Mouse (Mus musculus): ENCODE measurements around the gene Esrrb. TPM values are rescaled to one million over a fixed set of nuclear protein-coding genes. Genes with fewer than 3 reads are reported as not detected.
A peak's percentile ranks its signal among the peaks of the same experiment; 100 is the strongest.

The Esrrb gene
- total RNA-seq, 2 experiments from 2014 or later = 16.4 to 30.0 TPM

DNA sequence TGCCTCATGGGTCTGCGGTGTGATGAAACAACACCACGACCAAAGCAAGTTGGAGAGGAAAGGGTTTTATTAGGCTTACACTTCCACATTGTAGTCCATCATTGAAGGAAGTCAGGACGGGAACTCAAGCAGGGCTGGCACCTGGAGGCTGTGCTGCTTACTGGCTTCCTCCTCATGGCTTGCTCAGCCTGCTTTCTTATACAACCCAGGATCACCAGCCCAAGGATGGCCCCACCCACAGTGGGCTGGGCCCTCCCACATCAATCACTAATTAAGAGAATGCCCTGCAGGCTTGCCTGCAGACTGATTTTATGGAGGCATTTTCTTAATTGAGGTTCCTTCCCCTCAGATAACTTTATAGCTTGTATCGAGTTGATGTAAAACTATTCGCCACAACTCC, 129.1 kb downstream of the Esrrb start:
- no peak for DNase-seq
- intact Hi-C loops (cut with DNase I) = no loop called here

DNA sequence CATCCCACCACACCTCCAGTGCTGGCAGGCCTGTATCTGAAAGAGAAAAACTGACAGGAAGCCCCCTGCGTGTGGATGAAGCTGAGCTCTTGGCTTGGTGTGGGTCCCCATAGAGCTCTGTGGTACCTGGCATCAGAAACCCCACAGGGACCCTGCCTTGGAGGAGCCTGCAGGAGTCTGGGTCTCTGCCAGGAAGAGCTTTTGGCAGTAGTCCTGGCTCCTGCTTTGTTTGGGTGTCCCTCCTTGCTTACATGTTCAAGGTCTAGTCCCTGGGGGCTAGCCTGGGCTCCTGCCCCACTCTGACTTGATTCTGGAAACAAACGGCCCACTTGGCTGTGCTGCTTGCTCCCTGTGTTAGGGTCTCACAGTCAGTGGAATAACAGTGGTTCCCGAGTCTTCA, 130.6 kb downstream of the Esrrb start:
- intact Hi-C loops (cut with DNase I) = no loop called here
- peak in 1 of 2 experiments; percentile 15 for DNase-seq

DNA sequence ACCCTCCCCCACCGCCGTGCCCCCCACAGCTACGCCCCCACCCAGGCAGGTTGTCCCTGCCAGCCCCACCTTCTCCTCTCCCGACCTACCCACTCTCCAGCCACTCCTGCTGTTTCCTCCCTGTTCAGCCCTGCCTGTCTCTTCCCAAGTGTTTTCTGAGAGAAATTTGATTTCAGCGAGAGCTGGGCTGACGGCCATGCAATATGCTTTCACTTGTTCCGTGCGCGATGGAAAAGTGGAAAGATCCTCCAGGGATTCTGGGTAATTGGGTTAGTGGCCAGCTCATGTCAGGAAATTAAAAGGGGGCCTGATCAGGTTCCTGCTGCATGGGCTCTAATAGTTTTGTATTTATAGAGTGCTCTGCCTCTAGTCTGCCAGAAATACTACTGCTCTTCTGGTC, 131.9 kb downstream of the Esrrb start:
- peak in 1 of 2 experiments; percentile 9 for DNase-seq
- intact Hi-C loops (cut with DNase I) = no loop called here

DNA sequence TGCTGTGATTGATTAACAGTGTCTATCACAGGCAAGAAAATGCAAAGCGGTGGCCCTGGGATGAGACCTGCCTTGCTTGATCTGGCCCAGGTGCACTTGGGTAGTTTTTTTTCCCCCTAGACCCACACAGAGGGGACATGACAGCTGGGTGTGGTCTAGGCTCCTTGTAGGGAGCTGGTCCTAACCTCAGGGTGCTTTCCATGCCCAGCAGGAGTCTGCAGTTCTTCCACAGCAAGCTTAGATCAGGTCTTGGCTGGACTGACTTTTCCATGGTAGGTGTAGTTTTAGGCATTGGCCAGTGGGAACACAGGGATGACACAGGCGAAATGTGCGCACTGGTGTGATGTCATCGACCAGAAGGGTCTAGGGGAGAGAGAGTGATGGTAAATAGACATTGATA, 136.2 kb downstream of the Esrrb start:
- intact Hi-C loops (cut with DNase I) = no loop called here
- DNase-seq = no peak

DNA sequence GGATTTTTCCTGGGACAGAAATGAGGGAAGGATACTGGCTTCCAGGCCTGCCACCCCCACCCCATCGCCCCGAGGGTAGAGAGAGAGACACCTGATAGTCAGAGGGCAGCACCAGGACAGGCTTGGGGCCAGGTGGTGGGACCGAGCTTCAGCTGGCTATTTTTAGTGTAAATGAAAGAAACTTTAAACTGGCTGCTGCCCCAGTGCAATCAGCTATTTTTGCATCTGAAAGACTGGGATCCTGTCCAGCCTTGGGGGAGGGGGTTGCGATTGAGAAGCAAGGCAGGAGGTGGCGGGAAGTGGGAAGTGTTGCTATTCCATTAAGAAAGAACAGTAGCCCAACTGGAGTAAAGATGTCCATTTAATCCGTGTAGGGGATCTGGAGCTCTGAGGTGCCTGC, 137.8 kb downstream of the Esrrb start:
- DNase-seq = peak; percentile 67 to 68
- intact Hi-C loops (cut with DNase I) = no loop called here

DNA sequence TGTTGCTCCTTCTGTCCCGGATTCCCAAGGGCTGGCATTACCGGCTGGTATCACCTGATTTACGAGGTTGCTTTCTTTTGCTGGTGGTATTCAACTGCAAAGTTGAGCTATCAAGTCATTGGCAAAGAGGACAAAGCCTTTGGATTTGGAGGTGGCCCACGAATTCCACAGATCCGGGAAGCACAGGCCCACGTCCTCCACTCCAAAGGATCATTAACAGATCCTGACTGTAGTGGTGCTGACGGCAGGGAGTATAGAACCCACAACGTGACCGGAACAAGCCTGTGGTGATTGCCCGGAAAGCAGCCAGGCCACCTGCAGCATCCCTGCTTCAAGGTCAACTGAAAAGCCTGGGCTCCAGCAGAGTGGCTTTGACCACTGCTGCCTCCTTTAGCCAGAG, 140.8 kb downstream of the Esrrb start:
- no peak for DNase-seq
- intact Hi-C loops (cut with DNase I) = no loop called here

DNA sequence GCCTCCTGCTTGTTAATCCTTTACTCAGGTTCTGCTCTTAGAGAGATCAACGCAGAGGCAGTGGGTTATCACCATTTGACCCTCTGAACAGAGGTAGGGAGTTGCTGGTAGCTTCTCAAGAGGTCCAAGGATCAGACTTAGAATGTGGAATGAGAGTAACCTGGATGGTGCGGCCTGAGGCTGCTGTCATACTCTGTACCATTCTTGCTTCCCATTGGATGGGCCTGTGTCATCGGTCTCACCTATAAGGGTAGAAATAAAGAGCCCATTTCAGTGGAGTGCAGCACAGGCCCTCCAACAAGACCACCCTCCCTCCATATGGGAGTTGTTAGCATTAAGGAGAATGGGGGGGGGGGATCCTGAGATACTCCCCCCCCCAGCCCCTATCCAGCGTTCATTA, 143.0 kb downstream of the Esrrb start:
- intact Hi-C loops (cut with DNase I) = no loop called here
- DNase-seq = no peak

DNA sequence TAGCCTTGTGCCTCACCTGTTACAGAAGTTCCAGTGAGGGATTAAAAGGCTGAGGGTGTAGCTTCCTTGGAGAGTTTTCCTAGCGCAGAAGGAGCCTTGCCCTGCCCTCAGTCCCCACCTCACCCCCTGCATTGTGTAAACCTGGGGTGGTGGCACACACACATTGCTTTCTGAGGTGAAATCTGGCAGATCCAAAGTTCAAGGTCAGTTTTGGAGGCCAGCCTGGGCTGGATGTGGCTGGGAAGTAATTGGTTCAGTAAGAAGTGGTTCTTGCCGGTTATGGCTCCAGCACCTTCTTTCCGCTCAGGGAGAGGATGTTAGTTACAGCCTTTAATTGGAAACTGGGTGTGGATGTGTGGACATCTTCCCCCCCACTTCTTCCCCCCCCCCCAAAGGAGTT, 143.4 kb downstream of the Esrrb start:
- DNase-seq = no peak
- intact Hi-C loops (cut with DNase I) = no loop called here

DNA sequence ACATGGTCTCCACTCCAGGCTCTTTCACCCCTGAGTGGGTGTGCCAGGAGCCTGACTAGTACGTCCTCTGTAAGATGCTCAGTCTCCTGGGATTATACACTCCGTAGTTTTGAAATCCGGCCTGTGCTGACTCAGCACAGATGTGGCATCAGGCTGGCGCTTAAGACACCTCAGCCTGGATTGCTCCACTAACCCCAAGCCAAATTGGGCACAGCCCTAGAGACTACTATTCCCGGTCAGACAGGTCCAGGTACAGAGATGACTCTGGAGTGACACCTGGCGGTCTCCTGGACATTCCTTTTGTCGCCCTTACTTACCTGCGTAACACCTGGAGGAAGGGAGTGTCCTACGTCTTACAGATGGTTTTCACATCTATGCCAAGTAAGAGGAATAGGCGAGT, 146.8 kb downstream of the Esrrb start:
- intact Hi-C loops (cut with DNase I) = no loop called here
- no peak for DNase-seq

DNA sequence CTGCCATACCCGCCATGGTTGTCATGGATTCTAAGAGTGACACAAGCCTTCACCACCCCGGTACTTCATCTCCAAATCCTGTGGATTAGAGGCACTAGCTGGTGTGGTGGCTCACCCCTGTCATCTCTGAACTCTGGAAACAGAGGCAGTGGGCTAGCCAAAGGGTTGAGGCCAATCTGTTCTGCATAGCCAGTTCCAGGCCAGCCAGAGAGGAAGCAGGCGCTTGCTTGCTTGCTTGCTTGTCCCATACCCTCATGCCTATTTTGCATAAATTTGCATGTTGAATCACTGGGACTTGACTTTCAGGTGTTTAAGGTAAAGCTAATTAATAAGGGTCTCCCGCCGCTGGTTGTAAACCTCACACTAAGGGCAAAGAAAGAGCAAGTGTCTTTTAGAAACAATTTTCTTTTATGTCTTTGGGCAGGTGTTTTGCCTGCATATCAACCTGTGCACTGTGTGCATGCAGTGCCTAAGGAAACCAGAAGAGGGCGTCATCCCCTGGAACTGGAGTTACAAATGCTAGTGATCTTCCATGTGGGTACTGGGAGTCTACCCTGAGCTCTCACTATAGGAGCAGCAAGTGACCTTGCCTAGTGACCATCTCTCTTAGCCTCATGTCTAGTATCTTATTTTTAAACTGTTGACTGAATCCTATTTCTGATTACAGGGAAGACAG, 147.5 kb downstream of the Esrrb start:
- intact Hi-C loops (cut with DNase I) = no loop called here
- DNase-seq = no peak

DNA sequence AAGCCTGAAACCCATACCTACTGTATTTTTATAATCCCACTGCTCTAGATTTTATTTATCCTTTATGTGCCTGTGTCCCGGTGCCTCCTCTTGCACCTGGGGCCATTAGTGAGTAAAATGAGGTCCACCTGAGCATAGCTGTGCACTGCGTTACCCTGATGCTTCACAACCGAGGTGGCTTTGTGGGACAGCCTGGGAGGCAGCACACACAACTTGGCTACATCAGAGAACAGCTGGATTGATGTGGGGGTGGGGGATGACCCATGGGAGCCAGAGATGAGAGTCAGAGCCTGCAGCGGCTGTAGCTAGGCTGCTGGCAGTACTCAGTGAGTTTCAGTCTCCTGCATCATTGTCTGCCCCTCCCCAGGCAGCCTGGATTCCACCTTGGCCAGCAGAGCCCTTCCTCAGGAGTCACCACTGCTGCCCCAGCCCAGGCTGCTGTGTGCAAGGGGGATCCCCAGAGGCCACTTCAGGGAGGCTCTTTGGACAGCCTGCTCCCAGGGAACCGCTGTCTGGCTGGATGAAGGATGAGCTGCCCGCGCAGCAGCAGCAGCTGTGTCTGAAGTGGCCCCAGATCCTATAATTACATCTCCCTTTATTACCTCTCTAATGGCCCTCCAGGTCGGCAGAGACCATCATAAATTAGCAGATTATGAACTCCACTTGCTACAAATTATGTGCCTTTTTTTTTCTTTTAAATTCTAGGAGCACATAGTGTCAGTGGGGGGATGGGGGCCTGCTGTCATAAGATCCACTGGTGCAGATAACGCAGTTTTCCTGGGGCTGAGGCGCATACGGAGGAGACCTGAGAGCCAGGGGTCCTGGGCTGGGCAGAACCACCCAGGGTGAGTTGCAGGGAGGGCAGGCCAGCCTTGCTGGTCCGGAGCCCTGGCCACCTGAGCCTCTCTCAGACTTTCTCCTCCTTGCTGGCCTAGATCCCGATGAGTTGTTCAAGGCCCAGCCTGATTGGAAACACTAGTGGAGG, 148.7 kb downstream of the Esrrb start:
- intact Hi-C loops (cut with DNase I) = no loop called here
- DNase-seq = no peak

DNA sequence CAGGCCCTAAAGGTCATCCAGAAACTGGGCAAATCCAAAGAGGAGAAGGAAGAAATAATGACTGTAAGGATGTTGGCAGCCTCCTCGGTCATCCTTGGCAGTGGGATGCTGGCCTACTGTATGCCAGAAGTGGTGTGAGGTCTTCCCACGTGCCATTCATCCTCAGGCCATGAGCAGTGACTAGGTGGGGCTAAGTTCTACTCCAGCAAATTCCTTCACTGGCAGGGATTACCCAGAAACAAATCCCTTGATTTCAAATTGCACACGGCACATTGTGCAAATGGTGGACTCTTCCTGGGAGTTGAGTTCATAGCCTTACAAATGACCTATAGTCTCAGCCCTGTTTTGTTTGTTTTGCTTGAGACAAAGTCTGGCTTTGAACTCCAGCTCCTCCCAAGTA, 151.4 kb downstream of the Esrrb start:
- no peak for DNase-seq

DNA sequence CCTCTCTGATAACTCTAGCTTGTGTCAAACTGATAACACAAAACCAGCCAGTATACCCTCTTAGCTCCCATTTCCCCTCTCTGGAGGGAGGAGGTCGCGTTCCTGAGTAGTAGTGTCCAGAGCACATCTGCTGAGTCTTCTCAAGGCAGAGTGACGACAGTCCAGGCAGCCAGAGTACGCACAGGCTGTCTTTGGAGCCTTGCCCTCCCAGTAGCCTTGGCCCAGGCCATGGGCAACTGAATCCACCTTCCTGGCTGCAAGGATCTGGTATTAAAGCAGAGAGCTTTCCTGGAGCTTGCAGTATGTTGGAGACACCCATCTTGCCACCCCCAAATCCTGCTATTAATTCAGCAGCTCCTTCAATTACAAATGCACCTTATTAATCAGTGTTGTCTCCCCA, 152.7 kb downstream of the Esrrb start:
- intact Hi-C loops (cut with DNase I) = no loop called here
- no peak for DNase-seq

More for the DNA sequence above, 151.4 kb downstream of the Esrrb start:
- intact Hi-C loops (cut with DNase I) = no loop called here

DNA sequence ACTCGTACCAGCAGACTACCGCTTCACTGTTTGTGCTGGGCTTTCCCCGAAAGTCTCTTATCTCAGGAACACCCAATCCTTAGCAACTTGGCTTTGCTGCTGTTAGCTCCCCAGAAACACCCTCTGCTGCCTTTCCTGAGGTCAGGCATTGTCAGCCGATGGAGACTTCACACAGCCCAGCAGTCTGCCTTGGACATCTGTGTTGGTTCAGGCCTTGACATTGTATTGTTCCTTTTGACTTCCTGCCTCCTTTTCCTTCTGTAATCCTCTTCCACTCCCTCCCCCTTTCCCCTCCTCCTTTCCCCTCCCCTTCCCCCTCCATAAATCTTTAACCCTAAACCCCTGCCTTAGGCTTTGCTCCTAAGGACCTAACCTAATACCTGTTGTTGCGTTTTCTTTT, 155.7 kb downstream of the Esrrb start:
- intact Hi-C loops (cut with DNase I) = no loop called here
- no peak for DNase-seq

DNA sequence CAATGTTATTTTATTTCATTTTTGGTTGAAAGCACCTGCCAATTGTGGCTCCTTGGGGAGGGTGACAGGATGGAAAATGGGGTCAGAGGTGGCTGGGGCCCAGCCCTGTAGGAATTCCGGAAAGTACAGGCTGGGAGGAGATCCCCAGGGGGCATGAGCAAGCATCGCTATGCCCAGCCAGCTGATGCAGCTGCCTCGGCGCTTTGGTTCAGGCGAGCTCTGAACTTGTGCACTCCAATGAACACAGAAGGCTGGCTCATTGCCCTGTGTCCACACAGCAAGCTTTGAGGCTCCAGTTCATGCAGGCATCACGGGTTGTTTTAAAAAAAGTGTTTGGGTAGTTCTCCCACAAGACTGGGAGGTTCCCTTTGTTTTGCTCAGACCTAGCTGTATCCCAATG, 156.8 kb downstream of the Esrrb start:
- DNase-seq = no peak

DNA sequence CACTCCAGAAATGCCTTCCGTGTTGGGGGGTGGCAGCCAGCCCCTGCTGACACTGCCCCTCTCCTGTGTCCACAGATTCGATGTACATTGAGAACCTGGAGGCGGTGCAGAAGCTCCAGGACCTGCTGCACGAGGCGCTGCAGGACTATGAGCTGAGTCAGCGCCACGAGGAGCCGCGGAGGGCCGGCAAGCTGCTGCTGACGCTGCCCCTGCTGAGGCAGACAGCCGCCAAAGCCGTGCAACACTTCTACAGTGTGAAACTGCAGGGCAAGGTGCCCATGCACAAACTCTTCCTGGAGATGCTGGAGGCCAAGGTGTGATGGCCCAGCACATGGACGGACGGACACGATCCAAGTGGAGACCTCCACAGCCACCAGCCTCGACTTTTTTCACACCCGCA, 157.8 kb downstream of the Esrrb start:
- DNase-seq = no peak
- intact Hi-C loops (cut with DNase I) = no loop called here

More for the DNA sequence above, 156.8 kb downstream of the Esrrb start:
- intact Hi-C loops (cut with DNase I) = no loop called here

DNA sequence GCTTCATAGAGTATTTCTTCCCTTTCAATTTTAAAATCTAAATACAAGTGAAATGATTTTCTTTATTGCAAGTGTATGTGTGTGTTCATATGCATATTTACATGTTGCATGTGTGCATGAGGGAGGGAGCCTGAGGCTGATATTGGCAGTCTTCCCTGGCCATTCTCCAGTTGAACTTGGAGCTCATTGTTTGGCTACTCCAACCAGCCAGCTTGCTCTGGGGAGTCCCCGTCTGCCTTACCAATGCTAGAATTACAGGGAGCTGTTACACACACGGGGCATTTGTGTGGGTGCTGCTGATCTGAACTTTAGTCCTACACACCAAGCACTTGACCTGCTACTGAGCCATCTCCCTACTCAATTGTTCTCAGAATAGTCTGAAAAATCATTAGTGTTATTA, 173.4 kb downstream of the Esrrb start:
- no peak for DNase-seq
- intact Hi-C loops (cut with DNase I) = no loop called here

DNA sequence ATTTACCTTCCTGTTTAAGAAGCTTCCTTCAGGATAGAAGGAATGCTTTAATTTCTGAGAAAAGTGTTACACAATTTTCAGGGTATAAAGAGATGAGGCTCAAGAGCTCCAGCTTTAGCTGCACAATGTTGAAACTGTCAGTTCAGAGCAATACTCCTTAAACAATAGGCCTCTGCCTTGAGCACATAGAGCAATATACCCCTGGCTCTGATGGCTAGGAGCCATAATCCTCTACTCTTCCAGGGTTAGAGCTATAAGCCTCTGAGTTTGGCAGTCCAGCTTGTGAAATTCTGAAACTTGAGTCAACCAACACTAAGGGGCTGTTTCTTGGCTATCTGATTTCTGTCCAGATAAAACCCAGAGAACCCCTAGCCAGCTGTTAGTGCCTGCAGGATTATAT, 176.9 kb downstream of the Esrrb start:
- intact Hi-C loops (cut with DNase I) = no loop called here
- no peak for DNase-seq

DNA sequence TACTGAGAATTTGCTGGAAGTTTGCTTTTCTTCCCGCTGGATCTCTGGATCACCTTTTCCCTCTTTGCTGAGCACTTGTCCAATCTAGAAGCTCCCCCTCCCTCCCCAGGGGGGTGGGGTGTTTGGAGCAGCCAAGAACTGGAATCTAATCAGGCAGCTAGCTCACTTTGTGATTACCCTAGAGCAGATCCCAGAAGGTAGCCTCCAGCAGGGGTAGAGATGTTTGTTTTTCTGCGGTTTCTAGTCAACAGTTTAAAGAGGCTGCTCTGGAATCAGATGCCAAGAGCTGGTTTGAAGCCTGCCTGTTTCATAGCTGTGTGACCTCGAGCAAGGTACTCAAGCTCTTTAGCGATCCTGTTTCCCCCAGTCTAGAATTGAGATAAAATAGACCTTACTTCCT, 177.8 kb downstream of the Esrrb start:
- no peak for DNase-seq
- intact Hi-C loops (cut with DNase I) = no loop called here

DNA sequence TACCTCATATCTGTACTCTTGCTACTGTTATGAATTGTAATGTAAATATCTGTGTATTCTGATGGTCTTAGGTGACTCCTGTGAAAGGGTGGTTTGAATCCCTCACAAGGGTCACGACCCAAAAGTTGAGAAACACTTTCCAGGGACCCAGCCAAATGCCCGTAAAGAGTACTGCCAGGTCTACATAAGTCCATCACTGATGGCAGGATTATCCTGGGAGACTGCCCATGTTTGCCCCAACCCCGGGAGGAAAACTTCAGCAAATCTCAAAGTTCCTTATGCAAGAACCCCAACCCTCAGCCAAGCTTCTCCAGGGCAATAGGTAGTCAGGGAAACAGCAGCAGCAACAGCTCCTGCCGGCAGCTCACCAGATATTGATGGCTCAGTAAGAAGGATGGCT, 178.6 kb downstream of the Esrrb start:
- DNase-seq = no peak
- intact Hi-C loops (cut with DNase I) = no loop called here

DNA sequence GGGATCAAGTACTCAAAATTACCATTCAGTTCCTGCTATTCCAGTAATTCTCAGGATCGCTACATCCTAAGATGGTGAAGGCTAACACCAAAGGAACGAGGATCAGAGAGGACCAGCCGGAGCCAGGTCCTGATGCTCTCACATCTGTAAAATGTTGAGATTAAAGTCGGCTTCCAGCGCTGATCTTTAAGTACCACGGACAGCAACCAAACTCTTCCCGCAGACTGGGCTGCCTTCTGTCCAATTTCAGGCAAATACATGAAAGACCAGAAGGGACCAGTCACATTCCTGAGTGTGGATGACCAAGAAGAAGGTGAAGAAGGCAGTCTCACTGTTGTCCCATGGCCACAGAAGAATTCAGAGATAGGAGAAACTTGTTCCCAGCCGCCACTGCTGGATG, 186.9 kb downstream of the Esrrb start:
- no peak for DNase-seq
- intact Hi-C loops (cut with DNase I) = no loop called here

DNA sequence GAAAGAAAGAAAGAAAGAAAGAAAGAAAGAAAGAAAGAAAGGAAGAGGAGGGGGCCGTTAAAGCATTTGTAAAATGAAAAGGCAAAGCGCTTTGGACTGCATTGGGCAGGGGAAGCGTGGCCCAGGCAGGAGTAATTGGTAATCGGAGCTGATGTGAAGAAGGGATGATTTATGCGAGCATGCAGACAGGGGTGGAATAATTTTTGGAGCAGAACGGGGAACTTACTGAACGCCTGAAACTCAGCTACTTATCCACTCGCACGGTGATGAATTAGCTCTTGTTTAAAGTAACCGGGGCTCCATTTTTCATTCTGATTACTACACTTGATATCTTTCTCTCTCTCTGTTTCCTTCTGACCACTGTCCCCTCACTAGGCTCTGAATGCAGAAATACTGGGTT, 192.1 kb downstream of the Esrrb start:
- DNase-seq = no peak
- intact Hi-C loops (cut with DNase I) = no loop called here
